Mouse (Mus musculus) embryo, embryonic 9.5 days (tissue): ENCODE data around the gene Olfr583.

Source experiments
- DNase-seq: peaks from one replicate; pipeline ENCODE4 v3.0.0-alpha.2; 2017; ENCODE audit errors: extremely low spot score

Gene Olfr583

GRCm38 (mm10) chr7:103051000-103051399, at the start of gene Olfr583:
Olfr583 (plus strand) TSS chr7:103051300.
- no peak for DNase-seq

DNA sequence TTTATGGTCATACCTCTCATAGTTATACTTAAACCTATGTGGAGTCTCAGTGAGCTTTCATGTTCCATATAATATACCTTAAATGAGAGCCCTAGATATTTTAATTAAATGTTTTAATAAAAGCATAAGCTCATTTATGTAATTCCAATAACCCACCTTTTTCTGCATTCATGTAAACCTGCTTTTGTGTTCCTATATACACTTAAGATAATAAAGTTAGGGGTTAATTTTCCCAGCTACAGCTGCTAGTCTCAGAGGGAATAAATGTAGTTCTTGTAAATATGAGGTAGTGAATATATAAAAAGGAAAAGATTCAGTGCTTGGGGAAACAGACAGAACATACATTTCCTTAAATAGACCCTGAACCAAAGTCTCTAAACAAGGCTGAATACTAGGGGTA, 13.4 kb upstream of the Olfr583 start, which contains the start of gene Olfr582:
Gene Olfr582 (plus strand): TSS at position 301 of the 400 bp plus-strand sequence.
- no peak for DNase-seq

DNA sequence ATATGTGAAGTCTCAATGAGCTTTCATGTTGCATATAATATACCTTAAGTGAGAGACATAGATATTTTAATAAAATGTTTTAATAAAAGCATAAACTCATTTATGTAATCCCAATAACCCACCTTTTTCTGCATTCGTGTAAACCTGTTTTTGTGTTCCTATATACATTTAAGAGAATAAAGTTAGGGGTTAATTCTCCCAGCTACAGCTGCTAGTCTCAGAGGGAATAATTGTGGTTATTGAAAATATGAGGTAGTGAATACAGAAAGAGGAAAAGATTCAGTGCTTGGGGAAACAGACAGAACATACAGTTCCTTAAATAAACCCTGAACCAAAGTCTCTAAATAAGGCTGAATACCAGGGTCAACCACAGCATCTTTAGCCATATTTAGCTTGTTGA, 30.5 kb downstream of the Olfr583 start, which contains the start of gene Olfr584:
Gene Olfr584 (plus strand): TSS at position 301 of the 400 bp plus-strand sequence.
- DNase-seq = no peak

- DNase-seq = no peak
These were observed 46.3 kb downstream of the Olfr583 start, which contains the start of gene Olfr585 for GRCm38 (mm10) chr7:103097420-103097819. Olfr585 (plus strand) TSS chr7:103097720.
